Mouse (Mus musculus) cerebellum, adult 9-10 months (tissue): ENCODE results near the gene Spata31d1d.

Experiments used
- DNase-seq: peaks from one replicate; pipeline ENCODE4 v3.0.0; 2022

Gene Spata31d1d

DNA sequence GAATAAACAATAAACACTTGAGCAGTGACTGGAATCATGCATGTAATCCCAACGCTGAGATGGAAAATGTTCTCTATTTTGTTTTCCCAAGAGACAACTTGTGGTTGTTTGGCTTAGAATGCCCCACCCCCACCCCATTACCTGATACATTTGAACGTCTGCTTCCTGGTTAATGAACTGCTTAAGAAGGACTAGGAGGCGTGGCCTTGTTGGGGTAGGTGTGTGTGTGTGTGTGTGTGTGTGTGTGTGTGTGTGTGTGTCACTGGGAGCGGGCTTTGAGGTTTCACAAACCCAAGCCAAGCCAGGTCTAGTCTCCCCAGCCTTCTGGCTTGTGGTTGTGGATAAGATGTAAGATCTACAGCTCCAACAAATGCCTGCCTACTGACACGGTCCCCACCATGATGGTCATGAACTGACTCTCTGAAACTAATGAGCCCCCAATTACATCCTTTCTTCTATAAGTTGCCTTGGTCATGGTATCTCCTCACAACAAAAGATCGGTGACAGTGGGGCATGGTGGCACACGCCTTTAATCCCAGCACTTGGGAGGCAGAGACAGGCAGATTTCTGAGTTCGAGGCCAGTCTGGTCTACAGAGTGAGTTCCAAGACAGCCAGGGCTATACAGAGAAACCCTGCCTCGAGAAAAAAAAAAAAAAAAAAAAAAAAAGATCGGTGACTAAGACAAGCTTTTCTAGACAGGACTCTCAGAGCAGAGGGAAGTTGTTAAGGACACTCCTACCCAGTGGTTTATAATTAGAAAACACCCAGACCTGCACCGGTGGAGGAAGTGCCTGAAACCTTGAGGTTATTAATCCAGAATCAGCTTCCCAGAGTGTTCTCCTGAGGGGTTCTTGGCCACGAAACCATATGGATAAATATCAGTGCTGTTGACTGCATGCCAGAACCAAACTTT lies 55.0 kb downstream of the Spata31d1d start:
- peak; percentile 37 for DNase-seq
